Mouse (Mus musculus) neural tube, embryonic 12.5 days (tissue): ENCODE measurements around the gene Tbc1d22a. TPM values are rescaled to one million over a fixed set of nuclear protein-coding genes. Genes with fewer than 3 reads are reported as not detected.
"Not testable (repeated sequence)": the region's sequence is repeated elsewhere in the genome, so short reads cannot be mapped to it uniquely, and the experiment has no call there.

Experiments used
- ATAC-seq: fragments of 200-750 bp; cut with Nextera tagmentation; 2 replicates; pipeline ENCODE4 v1.8.0; 2017; ENCODE audit warnings: low read depth, mild to moderate bottlenecking, moderate TSS enrichment, moderate library complexity; ENCODE audit not compliant: low FRiP score
- H3K27ac ChIP-seq: fragments of 300-500 bp; sonication (generic); 2 replicates; pipeline ENCODE4 v1.5.1; 2016
- H3K27me3 ChIP-seq: fragments of 300-500 bp; sonication (generic); replicated peaks from 2 replicates; pipeline ENCODE4 v1.6.1; 2016; ENCODE audit warnings: mild to moderate bottlenecking
- H3K36me3 ChIP-seq: fragments of 300-500 bp; sonication (generic); 2 replicates; pipeline ENCODE4 v1.6.1; 2016; ENCODE audit warnings: mild to moderate bottlenecking
- H3K4me1 ChIP-seq: fragments of 300-500 bp; sonication (generic); 2 replicates; pipeline ENCODE4 v1.6.1; 2016
- H3K4me2 ChIP-seq: fragments of 300-500 bp; sonication (generic); replicated peaks from 2 replicates; pipeline ENCODE4 v1.6.1; 2016; ENCODE audit warnings: mild to moderate bottlenecking
- H3K4me3 ChIP-seq: fragments of 300-500 bp; sonication (generic); 2 replicates; pipeline ENCODE4 v1.5.1; 2016
- H3K9ac ChIP-seq: fragments of 300-500 bp; sonication (generic); 2 replicates; pipeline ENCODE4 v1.6.1; 2016; ENCODE audit warnings: mild to moderate bottlenecking
- H3K9me3 ChIP-seq: fragments of 300-500 bp; sonication (generic); 2 replicates; pipeline ENCODE4 v1.6.1; 2016; ENCODE audit warnings: mild to moderate bottlenecking
- WGBS: fragments of 180-500 bp; shearing (Covaris S2); methylation state at CpG from one replicate; pipeline ENCODE4 v1.1.7; 2016; 5-methylcytosine and 5-hydroxymethylcytosine counted together
- polyA plus RNA-seq: library from polyadenylated mRNA; unstranded; fragments of >200 nt; fragmentation: Nextera tagmentation; extraction: Ambion mirVana; gene quantifications from 2 replicates; pipeline ENCODE4 v1.2.1, GENCODE M21; 2016

The Tbc1d22a gene
- polyA plus RNA-seq, 1 experiment from 2014 or later, result 13.6 TPM

GRCm38 (mm10) chr15:86173136-86173985 lies 40.9 kb upstream of the Tbc1d22a start:
- Histone ChIP-seq H3K4me2 (no peak overlapping the region), H3K27me3 (no peaks in the 10 kb centered on the region), H3K27ac (no peak overlapping the region), H3K36me3 (no peaks in the 10 kb centered on the region), H3K4me3 (no peak overlapping the region), H3K9me3 (no peaks in the 10 kb centered on the region), H3K9ac (no peak overlapping the region), H3K4me1 (peaks cover 28% of the 10 kb centered on the region)
- WGBS, result 45% methylated on average over 16 of the region's 16 CpGs
- ATAC-seq, result no peak

DNA sequence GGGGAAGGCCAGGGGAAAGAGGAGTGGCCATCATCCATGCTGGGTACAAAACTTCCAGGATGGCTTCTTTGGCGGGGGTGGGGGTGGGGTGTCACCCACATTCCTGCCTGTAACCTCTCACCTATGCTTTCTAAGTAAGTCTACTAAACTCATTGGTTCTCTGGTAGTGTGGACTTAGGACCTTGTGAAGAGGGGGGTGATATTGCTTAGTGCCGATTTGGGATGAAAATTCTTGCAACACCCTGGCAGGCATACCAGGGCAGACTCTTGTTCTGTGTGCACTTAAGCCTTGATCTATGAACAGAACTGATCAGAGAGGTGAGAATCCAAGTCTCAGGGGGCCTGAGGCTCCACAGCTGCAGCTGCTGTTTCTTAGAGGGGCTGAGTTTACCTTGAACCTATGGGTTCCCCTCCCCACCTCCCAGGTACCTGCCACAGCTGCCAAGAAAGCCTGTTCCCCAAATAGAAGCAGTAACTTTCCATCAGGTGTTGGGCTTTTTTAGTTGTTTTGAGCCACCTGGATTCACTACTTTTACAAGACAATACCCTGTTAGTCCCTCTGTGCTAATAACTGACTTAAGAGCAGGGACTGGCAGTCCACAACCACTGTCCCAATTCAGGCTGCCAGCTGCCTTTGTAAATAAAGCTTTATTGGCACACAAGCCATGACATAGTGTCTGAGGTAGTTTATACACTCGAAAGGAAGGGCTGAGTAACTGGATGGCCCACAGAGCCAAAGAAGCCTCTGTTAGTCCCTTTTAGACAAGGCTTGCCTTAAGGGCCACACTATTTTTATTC lies 38.8 kb upstream of the Tbc1d22a start:
- Histone ChIP-seq H3K4me3 (no peak overlapping the region), H3K4me2 (no peak overlapping the region), H3K9ac (no peak overlapping the region), H3K36me3 (no peaks in the 10 kb centered on the region), H3K9me3 (no peaks in the 10 kb centered on the region), H3K27me3 (no peaks in the 10 kb centered on the region), H3K4me1 (peaks cover 18% of the 10 kb centered on the region), H3K27ac (no peak overlapping the region)
- 76% methylated on average over 3 of the region's 3 CpGs for WGBS
- no peak for ATAC-seq

DNA sequence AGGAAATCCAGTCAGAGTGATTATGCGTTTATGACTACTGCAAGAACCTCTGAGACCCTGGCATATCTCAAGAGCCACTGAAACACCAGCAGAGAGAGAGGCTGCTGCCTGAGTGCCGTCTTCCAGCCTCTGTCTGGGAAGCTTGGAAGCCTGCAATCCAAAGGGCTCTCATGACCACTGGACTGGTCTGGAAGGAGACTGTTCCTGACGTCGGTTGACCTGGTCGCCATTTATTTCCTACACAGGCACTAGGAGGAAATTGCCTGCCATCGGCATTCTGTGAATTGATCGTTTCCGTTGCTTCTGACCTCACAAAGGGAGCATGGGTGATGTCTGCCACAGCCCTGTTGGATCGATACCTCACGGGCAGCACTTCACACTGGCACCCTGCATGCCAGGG lies 38.1 kb upstream of the Tbc1d22a start:
- Histone ChIP-seq H3K9ac (no peak overlapping the region), H3K9me3 (no peaks in the 10 kb centered on the region), H3K27ac (no peak overlapping the region), H3K4me1 (peaks cover 18% of the 10 kb centered on the region), H3K27me3 (no peaks in the 10 kb centered on the region), H3K36me3 (no peaks in the 10 kb centered on the region), H3K4me2 (no peak overlapping the region), H3K4me3 (no peak overlapping the region)
- WGBS, result 79% methylated on average over 10 of the region's 10 CpGs
- ATAC-seq, result no peak

- no peak for ATAC-seq
- Histone ChIP-seq H3K27ac (no peak overlapping the region), H3K9ac (no peak overlapping the region), H3K9me3 (no peaks in the 10 kb centered on the region), H3K4me2 (no peak overlapping the region), H3K27me3 (no peaks in the 10 kb centered on the region), H3K4me1 (peaks cover 22% of the 10 kb centered on the region), H3K4me3 (no peak overlapping the region), H3K36me3 (no peaks in the 10 kb centered on the region)
- 82% methylated on average over 22 of the region's 22 CpGs for WGBS
Measured at GRCm38 (mm10) chr15:86176771-86177702, 37.2 kb upstream of the Tbc1d22a start.

DNA sequence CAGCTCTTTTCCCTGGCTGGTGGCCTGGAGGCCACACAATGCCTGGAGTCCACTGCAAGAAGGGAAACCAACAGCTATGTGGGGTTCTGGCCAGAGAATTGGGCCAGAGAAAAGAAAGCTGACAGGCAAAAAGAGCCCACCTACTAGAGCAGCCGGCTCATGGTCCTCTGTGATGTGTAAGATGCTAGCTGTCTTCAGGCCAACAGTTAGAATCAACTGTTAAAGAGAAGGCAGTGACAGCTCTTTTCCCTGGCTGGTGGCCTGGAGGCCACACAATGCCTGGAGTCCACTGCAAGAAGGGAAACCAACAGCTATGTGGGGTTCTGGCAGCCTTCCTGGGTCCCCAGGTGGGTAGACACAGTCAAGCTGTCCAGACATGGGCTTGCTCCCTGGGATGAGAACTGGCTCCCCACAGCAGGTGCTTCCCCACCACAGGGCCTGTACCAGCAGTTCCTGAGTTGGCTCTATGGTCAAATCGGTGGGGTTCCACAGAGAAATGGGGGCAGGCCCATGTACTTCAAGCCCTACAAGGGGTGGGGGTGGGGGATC lies 36.5 kb upstream of the Tbc1d22a start:
- not testable (repeated sequence) for H3K36me3 ChIP-seq, ATAC-seq, H3K9ac ChIP-seq, H3K27ac ChIP-seq, H3K4me3 ChIP-seq, H3K4me2 ChIP-seq, H3K27me3 ChIP-seq, H3K9me3 ChIP-seq
- H3K4me1 ChIP-seq, result peaks cover 30% of the 10 kb centered on the region
- 89% methylated on average over 2 of the region's 2 CpGs for WGBS

DNA sequence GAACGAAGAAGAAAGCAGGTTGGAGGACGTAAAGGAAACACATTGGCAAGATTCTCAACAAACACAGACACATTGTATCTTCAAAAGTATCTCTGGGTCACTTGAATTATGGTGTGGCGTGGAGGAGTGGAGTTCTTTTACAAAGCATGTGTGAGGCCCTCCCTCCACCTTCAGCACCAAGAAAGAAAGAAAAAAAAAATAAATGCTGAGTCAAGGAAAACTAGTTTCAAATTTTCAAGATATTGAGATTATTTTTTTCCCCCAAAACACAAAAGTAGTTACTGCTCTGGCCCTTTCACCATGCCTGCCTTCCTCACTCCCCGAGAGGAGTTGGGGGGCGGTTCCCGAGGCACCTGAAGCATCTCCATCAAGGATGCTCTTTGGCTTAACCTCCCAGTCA lies 35.7 kb upstream of the Tbc1d22a start:
- peaks cover 23% of the 10 kb centered on the region for H3K4me1 ChIP-seq
- H3K36me3 ChIP-seq, result no peaks in the 10 kb centered on the region
- H3K4me3 ChIP-seq, result no peak overlapping the region
- H3K9ac ChIP-seq, result no peak overlapping the region
- ATAC-seq, result no peak
- H3K4me2 ChIP-seq, result no peak overlapping the region
- no peaks in the 10 kb centered on the region for H3K27me3 ChIP-seq
- H3K27ac ChIP-seq, result no peak overlapping the region
- H3K9me3 ChIP-seq, result no peaks in the 10 kb centered on the region
- 90% methylated on average over 6 of the region's 6 CpGs for WGBS

DNA sequence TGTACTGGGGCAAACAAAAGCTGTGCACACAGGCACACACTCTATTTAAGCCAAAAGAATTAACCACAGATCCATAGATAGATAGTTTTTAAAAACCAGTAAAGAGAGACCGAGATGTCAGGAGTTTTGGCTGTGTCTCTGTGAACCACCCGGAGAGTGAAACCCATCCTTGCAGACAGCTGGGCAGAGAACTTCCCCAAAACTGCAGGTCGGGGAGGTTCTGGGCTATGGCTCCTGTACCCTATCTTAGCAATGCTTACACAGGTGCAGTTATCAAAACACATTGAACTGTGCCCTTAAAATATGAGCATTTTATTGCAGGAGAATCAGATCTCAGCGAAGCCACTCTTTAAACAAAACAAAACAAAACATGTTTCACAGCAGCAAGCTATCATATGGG lies 33.8 kb upstream of the Tbc1d22a start:
- Histone ChIP-seq H3K36me3 (no peaks in the 10 kb centered on the region), H3K27ac (no peak overlapping the region), H3K4me3 (no peak overlapping the region), H3K9ac (no peak overlapping the region), H3K9me3 (no peaks in the 10 kb centered on the region), H3K27me3 (no peaks in the 10 kb centered on the region), H3K4me2 (no peak overlapping the region), H3K4me1 (peaks cover 23% of the 10 kb centered on the region)
- 77% methylated on average over 4 of the region's 4 CpGs for WGBS
- no peak for ATAC-seq

GRCm38 (mm10) chr15:86181321-86181720 lies 32.9 kb upstream of the Tbc1d22a start:
- ATAC-seq, H3K36me3 ChIP-seq, H3K9ac ChIP-seq, H3K4me3 ChIP-seq, H3K4me2 ChIP-seq, H3K9me3 ChIP-seq, H3K27ac ChIP-seq, H3K27me3 ChIP-seq: not testable (repeated sequence)
- peaks cover 31% of the 10 kb centered on the region for H3K4me1 ChIP-seq
- WGBS, result 90% methylated on average over 3 of the region's 3 CpGs

DNA sequence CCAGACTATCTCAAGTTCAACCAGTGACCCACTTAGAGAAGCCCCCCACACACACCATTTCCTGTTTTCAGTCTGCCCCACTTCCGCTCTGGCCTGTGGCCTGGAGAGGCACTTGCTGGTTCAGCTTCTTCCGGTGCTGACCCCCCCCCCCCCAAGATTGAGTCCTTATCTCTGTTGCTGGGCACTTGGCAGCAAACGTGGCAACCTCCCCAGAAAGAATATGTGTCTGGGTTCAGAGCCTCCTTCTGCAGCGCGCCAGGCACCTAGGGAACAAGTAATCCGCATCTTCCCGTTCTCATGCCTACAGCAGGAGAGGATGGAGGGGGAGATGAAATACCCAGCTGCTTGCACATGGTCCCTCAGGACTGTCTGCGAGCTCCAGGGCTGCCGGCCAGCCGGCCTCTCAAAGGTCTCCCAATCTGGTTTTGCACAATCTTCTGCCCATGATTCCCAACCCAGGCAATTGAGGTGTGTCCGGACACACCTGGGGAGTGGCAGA lies 32.3 kb upstream of the Tbc1d22a start:
- H3K9me3 ChIP-seq, result no peaks in the 10 kb centered on the region
- 0 out of 2 replicates have a peak overlapping the region, but pooled peaks have one; percentile 8 for H3K27ac ChIP-seq
- H3K4me1 ChIP-seq, result peaks cover 33% of the 10 kb centered on the region
- 0 out of 2 replicates have a peak overlapping the region, but pooled peaks have one; percentile 6 for H3K9ac ChIP-seq
- ATAC-seq, result no peak
- no peaks in the 10 kb centered on the region for H3K36me3 ChIP-seq
- no peak overlapping the region for H3K4me3 ChIP-seq
- WGBS, result 65% methylated on average over 11 of the region's 11 CpGs
- H3K4me2 ChIP-seq, result peak overlapping the region; percentile 20; the same call in 1 of the 2 replicates
- no peaks in the 10 kb centered on the region for H3K27me3 ChIP-seq

DNA sequence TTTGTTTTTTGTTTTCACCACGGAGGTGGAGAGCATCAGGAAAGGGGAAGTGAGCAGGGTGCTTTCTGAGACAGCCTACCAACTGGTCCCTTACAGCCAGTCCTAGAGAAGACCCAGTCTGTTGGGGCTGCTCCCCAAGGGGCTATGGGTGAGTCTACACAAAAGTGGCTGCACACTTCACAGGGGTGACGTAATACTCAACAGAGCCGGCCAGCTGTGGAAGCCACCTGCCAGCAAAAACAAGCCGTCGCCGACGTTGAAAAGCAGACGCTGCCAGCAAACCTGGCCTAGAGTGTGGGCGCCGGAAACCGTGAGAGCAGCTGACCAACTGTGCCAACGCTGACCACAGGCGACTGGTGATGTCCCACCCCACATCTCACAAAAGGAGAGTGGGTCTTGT lies 31.6 kb upstream of the Tbc1d22a start:
- Histone ChIP-seq H3K4me3 (no peak overlapping the region), H3K27ac (no peak overlapping the region), H3K4me1 (peaks cover 33% of the 10 kb centered on the region), H3K27me3 (no peaks in the 10 kb centered on the region), H3K36me3 (no peaks in the 10 kb centered on the region), H3K4me2 (no peak overlapping the region), H3K9me3 (no peaks in the 10 kb centered on the region), H3K9ac (no peak overlapping the region)
- ATAC-seq, result no peak
- 75% methylated on average over 13 of the region's 13 CpGs for WGBS

DNA sequence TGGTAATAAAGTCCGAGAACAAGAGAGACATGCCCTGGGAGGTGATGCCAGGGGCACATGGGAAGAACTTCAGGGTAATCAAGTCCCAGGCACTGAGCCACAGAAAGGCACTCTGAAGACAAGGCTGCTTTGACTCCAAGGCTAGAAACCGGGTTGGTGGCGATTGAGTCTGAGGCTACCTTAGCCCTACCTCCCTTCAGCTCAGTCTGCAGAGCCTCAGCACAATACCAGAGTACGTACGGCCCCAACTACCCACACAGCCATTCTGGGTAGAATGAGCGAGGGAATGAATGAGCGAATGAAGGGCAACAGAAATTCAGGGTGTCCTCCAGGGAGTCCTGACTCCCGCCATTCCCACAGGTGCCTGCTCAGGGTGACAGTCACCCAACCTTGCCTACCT lies 30.8 kb upstream of the Tbc1d22a start:
- Histone ChIP-seq H3K27ac (no peak overlapping the region), H3K36me3 (no peaks in the 10 kb centered on the region), H3K9ac (no peak overlapping the region), H3K9me3 (no peaks in the 10 kb centered on the region), H3K4me2 (no peak overlapping the region; the same call in 1 of the 2 replicates), H3K27me3 (no peaks in the 10 kb centered on the region), H3K4me1 (peaks cover 39% of the 10 kb centered on the region), H3K4me3 (no peak overlapping the region)
- no peak for ATAC-seq
- WGBS, result 93% methylated on average over 8 of the region's 8 CpGs
